Mouse (Mus musculus) heart, adult 9 months (tissue): ENCODE measurements at regions not wholly inside any gene's neighbourhood (a gene's known extent, or its start where the extent isn't known, plus 50 kb on each side); places are given as distances from the start of the nearest gene placed in this dataset.
A peak's percentile ranks its signal among the peaks of the same experiment; 100 is the strongest.

Experiments
- DNase-seq, 2 experiments: peaks; one replicate each; pipeline ENCODE4 v3.0.0; 2022; ENCODE audit warnings: low spot score in 2 of 2

- no peak for DNase-seq
These were observed 152.1 kb downstream of the Katnal1 start for GRCm38 (mm10) chr5:148776796-148777659.

- no peak for DNase-seq
These were observed 153.9 kb downstream of the Katnal1 start for GRCm38 (mm10) chr5:148775232-148775631.

GRCm38 (mm10) chr5:148774446-148774845 lies 154.7 kb downstream of the Katnal1 start:
- no peak for DNase-seq

- DNase-seq: no peak
These were observed 159.7 kb downstream of the Katnal1 start for GRCm38 (mm10) chr5:148769452-148769851.

GRCm38 (mm10) chr5:148768346-148768745 lies 160.8 kb downstream of the Katnal1 start:
- no peak for DNase-seq

GRCm38 (mm10) chr5:148765993-148766392 lies 163.1 kb downstream of the Katnal1 start:
- no peak for DNase-seq

GRCm38 (mm10) chr5:148760108-148760507 lies 169.0 kb downstream of the Katnal1 start:
- no peak for DNase-seq

GRCm38 (mm10) chr5:148758786-148759185 lies 170.3 kb downstream of the Katnal1 start:
- no peak for DNase-seq

- no peak for DNase-seq
These were observed 171.4 kb downstream of the Katnal1 start for GRCm38 (mm10) chr5:148757715-148758114.

- DNase-seq: no peak
These were observed 171.9 kb downstream of the Katnal1 start for GRCm38 (mm10) chr5:148757236-148757635.

- no peak for DNase-seq
These were observed 172.7 kb downstream of the Katnal1 start for GRCm38 (mm10) chr5:148756246-148756930.

- no peak for DNase-seq
These were observed 173.3 kb downstream of the Katnal1 start for GRCm38 (mm10) chr5:148755807-148756206.

- no peak for DNase-seq
These were observed 174.2 kb downstream of the Katnal1 start for GRCm38 (mm10) chr5:148754896-148755295.

- DNase-seq: no peak
These were observed 174.8 kb downstream of the Katnal1 start for GRCm38 (mm10) chr5:148754363-148754762.

GRCm38 (mm10) chr5:148753457-148753856 lies 175.7 kb downstream of the Katnal1 start:
- no peak for DNase-seq

GRCm38 (mm10) chr5:148751980-148752379 lies 177.1 kb downstream of the Katnal1 start:
- DNase-seq: no peak

- DNase-seq: peak in 1 of 2 experiments; percentile 4
These were observed 179.0 kb downstream of the Katnal1 start for GRCm38 (mm10) chr5:148750002-148750734.

- DNase-seq: no peak
These were observed 181.0 kb downstream of the Katnal1 start for GRCm38 (mm10) chr5:148747972-148748764.

GRCm38 (mm10) chr5:148747549-148747948 lies 181.6 kb downstream of the Katnal1 start:
- DNase-seq: no peak

- DNase-seq: peak in 1 of 2 experiments; percentile 14
These were observed 182.4 kb downstream of the Katnal1 start for GRCm38 (mm10) chr5:148746726-148747125.

- no peak for DNase-seq
These were observed 184.3 kb downstream of the Katnal1 start for GRCm38 (mm10) chr5:148744676-148745391.
